Mouse (Mus musculus) embryo, embryonic 10.5 days (tissue): ENCODE measurements around the gene Rab25.
"Not testable (repeated sequence)": the region's sequence is repeated elsewhere in the genome, so short reads cannot be mapped to it uniquely, and the experiment has no call there.

ENCODE experiments used
- DNase-seq: peaks from one replicate; pipeline ENCODE4 v3.0.0-alpha.2; 2015; ENCODE audit warnings: low spot score

Gene Rab25

DNA sequence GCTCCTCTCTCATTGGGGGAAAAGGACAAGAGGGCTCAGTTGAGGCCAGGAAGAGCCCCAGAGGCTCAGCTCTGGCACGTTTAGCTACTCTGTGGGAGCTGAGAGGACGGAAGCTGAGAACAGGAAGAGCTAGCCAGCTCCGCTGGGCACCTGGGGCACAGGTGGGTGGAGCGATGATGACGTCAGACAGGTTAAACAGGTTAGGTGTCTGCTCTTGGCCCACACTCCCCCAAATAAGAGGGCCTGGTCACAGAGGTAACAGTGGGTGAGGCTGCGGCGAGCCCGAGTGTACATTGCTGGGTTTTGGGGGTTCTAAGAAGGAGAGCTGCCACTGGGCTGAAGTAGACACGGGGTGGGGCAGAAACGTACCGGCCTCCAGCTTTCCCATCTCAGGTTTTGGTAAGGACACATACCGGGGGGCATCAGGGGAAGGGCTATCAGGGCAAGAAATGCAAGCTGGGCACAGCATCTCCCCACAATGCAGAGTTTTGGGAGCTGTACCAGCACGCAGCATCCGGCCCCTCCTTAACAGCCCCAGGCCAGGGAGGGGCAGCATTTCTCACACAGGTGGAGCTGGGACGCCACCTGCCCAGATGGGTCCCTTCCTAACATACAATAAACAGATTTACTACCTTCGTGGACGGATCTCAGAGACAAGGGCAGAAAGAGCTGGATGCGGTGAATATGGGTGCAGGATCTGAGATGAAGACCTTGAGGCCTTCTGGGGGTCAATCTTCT, at the start of gene Rab25:
Gene Rab25 (minus strand): TSS at position 121 of the 738 bp plus-strand sequence.
- DNase-seq = no peak

DNA sequence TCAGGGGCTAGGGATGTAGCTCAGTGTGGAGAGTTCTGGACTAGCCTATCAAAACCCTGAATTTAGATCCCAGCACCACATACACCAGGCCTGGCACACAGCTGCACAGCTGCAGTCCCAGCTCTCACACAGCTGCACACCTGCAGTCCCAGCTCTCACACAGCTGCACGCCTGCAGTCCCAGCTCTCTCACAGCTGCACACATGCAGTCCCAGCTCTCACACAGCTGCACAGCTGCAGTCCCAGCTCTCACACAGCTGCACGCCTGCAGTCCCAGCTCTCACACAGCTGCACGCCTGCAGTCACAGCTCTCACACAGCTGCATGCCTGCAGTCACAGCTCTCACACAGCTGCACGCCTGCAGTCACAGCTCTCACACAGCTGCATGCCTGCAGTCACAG, 48.4 kb upstream of the Rab25 start:
- DNase-seq = not testable (repeated sequence)

GRCm38 (mm10) chr3:88593893-88594580, 45.9 kb upstream of the Rab25 start:
- DNase-seq = no peak

GRCm38 (mm10) chr3:88592942-88593576, 45.0 kb upstream of the Rab25 start:
- DNase-seq = no peak

- peak; percentile 94 for DNase-seq
Measured at GRCm38 (mm10) chr3:88591950-88592731, 44.0 kb upstream of the Rab25 start.

DNA sequence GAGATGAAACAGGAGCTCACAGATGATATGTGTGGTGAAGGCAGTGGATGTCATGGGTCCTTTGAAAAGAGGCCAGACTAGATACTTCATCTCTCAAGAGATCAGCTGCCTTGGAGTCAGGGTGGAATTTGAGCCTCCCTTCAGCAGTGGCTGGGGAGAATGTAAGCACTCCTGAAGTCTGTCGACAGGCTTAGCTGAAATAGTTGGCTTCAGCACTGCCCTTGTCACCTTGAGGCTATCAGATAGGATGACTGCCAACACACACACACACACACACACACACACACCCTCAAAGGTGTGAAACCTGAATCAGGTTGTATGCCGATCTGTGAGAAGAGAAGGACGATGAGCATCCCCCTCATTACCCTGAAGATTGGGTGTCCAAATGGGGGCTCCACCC, 42.9 kb upstream of the Rab25 start:
- DNase-seq = no peak

GRCm38 (mm10) chr3:88590246-88590645, 42.1 kb upstream of the Rab25 start:
- DNase-seq = no peak

- no peak for DNase-seq
Measured at GRCm38 (mm10) chr3:88586640-88587039, 38.5 kb upstream of the Rab25 start.

GRCm38 (mm10) chr3:88585769-88586168, 37.7 kb upstream of the Rab25 start:
- no peak for DNase-seq

GRCm38 (mm10) chr3:88579454-88580117, 31.5 kb upstream of the Rab25 start:
- peak; percentile 91 for DNase-seq

GRCm38 (mm10) chr3:88578498-88579424, 30.7 kb upstream of the Rab25 start:
- DNase-seq = no peak

DNA sequence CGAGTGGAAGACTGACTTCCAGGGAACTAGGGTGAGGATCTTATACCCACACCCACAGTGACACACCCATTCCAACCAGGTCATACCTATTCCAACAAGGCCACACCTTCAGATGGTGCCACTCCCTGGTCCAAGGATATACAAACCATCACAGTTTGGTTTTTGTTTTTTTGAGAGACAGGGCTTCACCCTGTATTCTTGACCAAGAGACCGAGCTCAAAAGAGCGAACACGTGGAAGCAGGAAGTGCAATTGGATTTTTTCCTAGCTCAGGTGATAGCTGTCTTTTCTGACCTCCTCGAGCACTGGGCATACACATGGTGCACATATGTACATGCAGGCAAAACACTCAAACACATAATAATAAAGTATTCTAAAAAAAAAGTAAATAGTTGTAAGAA, 29.7 kb upstream of the Rab25 start:
- DNase-seq = not testable (repeated sequence)

DNA sequence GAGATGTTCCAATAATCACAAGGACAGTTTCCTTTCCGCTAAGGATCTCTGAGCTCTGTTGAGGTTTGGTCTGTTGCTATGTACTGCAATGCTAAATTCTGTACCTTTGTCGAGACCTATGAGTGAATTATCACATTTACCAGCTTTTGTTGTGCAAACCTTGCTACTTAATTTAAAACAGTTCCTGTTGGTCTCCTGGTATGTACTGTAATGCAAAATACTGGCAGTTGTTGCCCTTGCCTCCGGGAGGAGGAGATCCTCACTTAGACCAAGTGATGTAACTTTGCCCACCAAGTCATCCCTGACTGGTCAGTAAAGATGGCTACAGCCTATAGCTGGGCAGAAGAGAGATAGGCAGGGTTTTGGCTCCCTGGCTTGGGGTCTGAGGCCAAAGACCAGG, 27.4 kb upstream of the Rab25 start, which contains the start of gene Ssr2:
Gene Ssr2 (plus strand): TSS at position 337 of the 400 bp plus-strand sequence.
- no peak for DNase-seq

DNA sequence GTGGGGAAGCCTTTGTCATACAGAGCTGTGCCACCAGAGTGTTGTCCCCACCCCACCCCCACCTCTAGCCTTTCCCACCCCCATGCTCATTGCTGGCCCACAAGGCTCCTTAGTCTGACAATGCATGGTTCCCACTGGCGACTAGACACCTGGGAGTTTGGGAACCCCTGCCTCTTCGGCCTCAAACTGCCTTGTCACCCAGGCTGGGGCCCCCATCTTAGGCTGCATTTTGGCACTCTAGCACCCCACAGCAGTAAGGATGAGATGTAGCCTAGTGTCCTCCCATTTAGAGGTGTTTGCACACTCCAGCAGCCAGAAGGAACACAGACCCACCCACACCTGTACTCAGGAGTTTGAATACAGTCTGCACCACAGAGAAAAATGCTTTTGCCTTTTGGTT, 25.7 kb upstream of the Rab25 start:
- no peak for DNase-seq

DNA sequence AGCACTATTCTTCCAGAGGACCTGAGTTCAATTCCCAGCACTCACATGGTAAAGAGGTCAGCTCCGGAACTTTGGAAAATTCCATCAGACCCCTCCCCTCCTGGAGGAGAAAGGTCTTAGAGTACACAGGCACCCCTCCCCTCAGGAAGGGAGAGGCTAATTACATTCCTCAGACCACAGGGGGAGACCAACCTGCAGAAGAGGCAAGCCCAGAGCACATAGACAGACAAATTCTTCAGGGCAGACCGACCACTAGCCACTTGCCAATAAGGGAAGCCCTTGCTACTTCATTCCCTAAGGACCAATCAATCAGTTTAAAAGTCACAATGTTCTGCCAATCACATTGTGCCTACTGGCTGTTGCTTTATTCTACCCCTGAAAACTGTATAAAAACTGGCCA, 24.7 kb upstream of the Rab25 start:
- DNase-seq = no peak

DNA sequence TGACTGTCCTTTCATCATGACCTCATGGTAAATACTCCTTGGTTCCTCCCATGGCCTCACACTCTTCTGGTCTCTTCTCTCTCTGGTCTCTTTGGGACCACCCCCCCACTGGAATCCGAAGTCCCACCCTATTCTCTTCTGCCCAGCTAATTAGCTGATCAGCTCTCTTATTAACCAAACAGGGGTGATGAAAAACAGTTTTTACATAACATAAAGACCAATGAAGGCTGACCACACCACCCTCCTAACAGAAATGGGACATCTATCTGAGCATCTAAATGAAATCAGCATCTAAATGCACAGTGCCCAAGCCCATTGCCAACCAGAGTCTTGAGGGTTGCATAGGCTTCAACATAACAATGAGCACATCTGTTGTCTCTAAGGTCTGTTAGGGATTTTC, 23.8 kb upstream of the Rab25 start:
- DNase-seq = no peak

GRCm38 (mm10) chr3:88570341-88570740, 22.2 kb upstream of the Rab25 start:
- no peak for DNase-seq

GRCm38 (mm10) chr3:88569694-88570093, 21.6 kb upstream of the Rab25 start:
- DNase-seq = no peak

GRCm38 (mm10) chr3:88569093-88569492, 21.0 kb upstream of the Rab25 start:
- DNase-seq = no peak

DNA sequence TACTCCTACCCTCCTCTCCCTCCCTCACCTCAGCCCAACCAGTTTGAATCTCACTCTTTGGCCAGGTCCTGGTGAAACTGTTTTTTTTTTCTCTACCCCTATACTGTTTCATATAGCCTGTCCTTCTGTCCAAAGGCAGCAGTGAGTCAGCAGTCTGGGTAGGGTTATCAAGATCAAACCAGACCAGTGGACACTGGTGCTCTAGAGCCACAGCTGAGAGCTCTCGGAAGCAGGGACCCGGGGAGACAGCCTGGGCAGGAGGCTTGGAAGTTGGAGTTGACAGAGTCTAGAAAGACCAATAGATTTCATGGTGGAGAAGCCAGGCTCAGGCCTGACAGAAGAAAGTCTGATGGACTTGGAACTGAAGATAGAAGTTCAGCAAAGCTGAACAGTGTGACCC, 20.5 kb upstream of the Rab25 start:
- DNase-seq = no peak

DNA sequence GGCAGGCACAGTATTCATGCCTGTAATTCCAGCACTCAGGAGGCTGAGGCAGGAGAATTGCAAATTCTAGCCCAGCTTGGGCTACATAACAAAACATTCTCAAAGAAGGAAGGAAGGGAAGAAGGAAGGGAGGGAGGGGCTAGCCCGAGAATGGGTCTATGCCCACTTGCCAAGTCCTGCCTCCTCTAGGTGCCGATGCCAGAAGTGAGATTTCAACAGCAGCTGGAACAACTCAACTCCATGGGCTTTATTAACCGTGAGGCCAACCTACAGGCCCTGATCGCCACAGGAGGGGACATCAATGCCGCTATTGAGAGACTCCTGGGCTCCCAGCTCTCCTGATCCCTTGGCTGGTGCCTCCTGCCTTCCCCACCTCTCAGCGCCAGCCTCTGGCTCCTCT, 19.8 kb upstream of the Rab25 start:
- DNase-seq = no peak
